Mouse (Mus musculus) liver, embryonic 12.5 days (tissue): ENCODE data around the gene Slc5a6. TPM values are rescaled to one million over a fixed set of nuclear protein-coding genes. Genes with fewer than 3 reads are reported as not detected.

ENCODE experiments used
- ATAC-seq: fragments of 200-750 bp; cut with Nextera tagmentation; 2 replicates; pipeline ENCODE4 v1.8.0; 2017; ENCODE audit warnings: moderate number of reproducible peaks, mild to moderate bottlenecking, moderate library complexity
- H3K27ac ChIP-seq: fragments of 300-500 bp; sonication (generic); 2 replicates; pipeline ENCODE4 v1.5.1; 2016; ENCODE audit warnings: mild to moderate bottlenecking
- H3K27me3 ChIP-seq: fragments of 300-500 bp; sonication (generic); replicated peaks from 2 replicates; pipeline ENCODE4 v1.6.1; 2016; ENCODE audit warnings: mild to moderate bottlenecking, moderate library complexity
- H3K36me3 ChIP-seq: fragments of 300-500 bp; sonication (generic); 2 replicates; pipeline ENCODE4 v1.6.1; 2016; ENCODE audit warnings: mild to moderate bottlenecking, moderate library complexity
- H3K4me1 ChIP-seq: fragments of 300-500 bp; sonication (generic); 2 replicates; pipeline ENCODE4 v1.6.1; 2016
- H3K4me2 ChIP-seq: fragments of 300-500 bp; sonication (generic); 2 replicates; pipeline ENCODE4 v1.6.1; 2016; ENCODE audit warnings: mild to moderate bottlenecking, moderate library complexity
- H3K4me3 ChIP-seq: fragments of 300-500 bp; sonication (generic); 2 replicates; pipeline ENCODE4 v1.5.1; 2016; ENCODE audit warnings: mild to moderate bottlenecking, moderate library complexity
- H3K9ac ChIP-seq: fragments of 300-500 bp; sonication (generic); 2 replicates; pipeline ENCODE4 v1.6.1; 2016; ENCODE audit warnings: mild to moderate bottlenecking, moderate library complexity
- H3K9me3 ChIP-seq: fragments of 300-500 bp; sonication (generic); replicated peaks from 2 replicates; pipeline ENCODE4 v1.6.1; 2016; ENCODE audit warnings: mild to moderate bottlenecking, moderate library complexity
- WGBS: fragments of 180-500 bp; shearing (Covaris S2); methylation state at CpG from one replicate; pipeline ENCODE4 v1.1.7; 2016; ENCODE audit not compliant: insufficient replicate concordance; 5-methylcytosine and 5-hydroxymethylcytosine counted together
- polyA plus RNA-seq: library from polyadenylated mRNA; unstranded; fragments of >200 nt; fragmentation: Nextera tagmentation; extraction: Ambion mirVana; gene quantifications from 2 replicates; pipeline ENCODE4 v1.2.1, GENCODE M21; 2016

Slc5a6 gene
- polyA plus RNA-seq, 1 experiment from 2014 or later, result 6.9 TPM

DNA sequence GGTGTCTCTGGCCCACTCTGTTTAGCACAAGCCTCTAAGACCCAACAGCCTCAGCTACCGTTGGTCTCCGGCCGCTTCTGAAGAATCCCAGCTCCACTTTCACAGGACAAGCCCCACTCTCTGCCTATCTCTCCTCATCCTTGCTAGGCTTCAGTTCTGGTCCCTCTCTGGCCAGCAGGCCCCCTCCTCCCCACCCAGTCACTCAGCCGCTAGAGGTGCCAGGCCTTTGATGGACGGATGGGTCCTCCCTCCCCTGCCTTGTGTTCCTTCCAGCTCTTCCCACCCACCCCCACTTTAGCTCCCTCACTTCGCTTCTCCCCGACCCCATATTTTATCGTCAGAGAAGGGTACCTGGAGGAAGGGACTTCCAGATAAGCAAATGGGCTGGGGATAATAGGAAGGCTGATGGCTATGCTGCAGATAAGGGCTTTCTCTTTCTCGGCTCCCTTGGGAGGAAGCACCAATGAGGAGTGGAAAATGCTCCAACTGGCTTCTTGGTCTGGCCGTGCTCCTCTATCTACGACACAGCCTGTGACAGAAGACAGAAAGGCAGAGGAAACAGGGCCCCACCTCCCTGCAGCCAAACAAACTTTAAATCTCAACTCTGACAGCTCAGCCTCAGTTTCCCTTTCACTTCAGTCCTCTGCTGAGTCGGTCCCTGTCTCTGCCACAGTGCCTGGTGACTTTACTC is 34.4 kb upstream of the Slc5a6 start:
- H3K4me1 ChIP-seq, result peaks cover 13% of the 10 kb centered on the region
- H3K4me2 ChIP-seq, result peak overlapping the region; percentile 46
- H3K27me3 ChIP-seq, result peaks cover 49% of the 10 kb centered on the region
- 6% methylated on average over 12 of the region's 12 CpGs for WGBS
- ATAC-seq, result no peak
- no peak overlapping the region for H3K4me3 ChIP-seq
- H3K9me3 ChIP-seq, result no peaks in the 10 kb centered on the region
- H3K9ac ChIP-seq, result no peak overlapping the region
- peaks cover 12% of the 10 kb centered on the region for H3K36me3 ChIP-seq
- no peak overlapping the region for H3K27ac ChIP-seq

DNA sequence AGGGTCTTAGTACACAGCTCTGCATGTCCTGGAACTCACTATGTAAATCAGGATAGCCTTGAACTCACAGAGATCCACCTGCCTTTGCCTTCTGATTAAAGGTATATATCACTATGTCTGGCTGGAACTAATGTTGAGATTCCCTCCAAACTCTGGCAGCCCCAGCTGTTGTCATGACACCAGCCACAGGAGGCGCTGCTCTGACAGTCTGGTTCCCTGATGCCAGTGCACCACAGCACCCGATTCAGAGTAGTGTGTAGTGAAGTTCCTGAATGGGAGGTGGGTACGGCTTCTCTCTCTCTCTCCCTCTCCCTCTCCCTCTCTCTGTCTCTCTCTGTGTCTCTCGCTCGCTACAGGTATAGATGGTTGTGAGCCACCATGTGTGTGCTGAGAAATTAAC is 33.6 kb upstream of the Slc5a6 start:
- 16% methylated on average over 5 of the region's 5 CpGs for WGBS
- H3K9ac ChIP-seq, result no peak overlapping the region
- peaks cover 42% of the 10 kb centered on the region for H3K27me3 ChIP-seq
- ATAC-seq, result peak; percentile 38; the same call in 1 of the 2 replicates
- H3K27ac ChIP-seq, result no peak overlapping the region
- H3K4me2 ChIP-seq, result peak overlapping the region; percentile 46
- H3K4me3 ChIP-seq, result no peak overlapping the region
- no peaks in the 10 kb centered on the region for H3K9me3 ChIP-seq
- H3K36me3 ChIP-seq, result peaks cover 19% of the 10 kb centered on the region
- H3K4me1 ChIP-seq, result peaks cover 13% of the 10 kb centered on the region

DNA sequence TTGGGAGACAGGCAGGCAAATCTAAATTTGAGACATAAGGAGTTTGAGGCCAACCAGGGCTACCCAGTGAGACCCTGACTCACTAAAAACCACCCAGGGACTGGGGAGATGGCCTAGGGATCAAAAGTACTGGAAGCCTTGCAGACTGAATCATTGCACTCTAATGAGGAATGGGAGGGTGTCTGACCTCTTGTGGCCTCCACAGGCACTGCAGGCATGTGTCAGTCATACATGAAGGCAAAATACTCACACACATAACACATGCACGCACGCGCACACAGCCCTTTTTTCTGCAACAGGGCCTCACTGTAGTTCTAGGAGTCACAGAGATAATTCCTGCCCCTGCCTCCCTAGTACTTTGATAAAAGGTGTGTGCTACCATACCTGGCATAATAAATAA is 32.7 kb upstream of the Slc5a6 start:
- Histone ChIP-seq H3K36me3 (peaks cover 29% of the 10 kb centered on the region), H3K4me3 (no peak overlapping the region), H3K27ac (no peak overlapping the region), H3K9me3 (no peaks in the 10 kb centered on the region), H3K27me3 (peaks cover 33% of the 10 kb centered on the region), H3K4me2 (no peak overlapping the region), H3K9ac (no peak overlapping the region), H3K4me1 (peaks cover 13% of the 10 kb centered on the region)
- WGBS, result 58% methylated on average over 3 of the region's 3 CpGs
- no peak for ATAC-seq

DNA sequence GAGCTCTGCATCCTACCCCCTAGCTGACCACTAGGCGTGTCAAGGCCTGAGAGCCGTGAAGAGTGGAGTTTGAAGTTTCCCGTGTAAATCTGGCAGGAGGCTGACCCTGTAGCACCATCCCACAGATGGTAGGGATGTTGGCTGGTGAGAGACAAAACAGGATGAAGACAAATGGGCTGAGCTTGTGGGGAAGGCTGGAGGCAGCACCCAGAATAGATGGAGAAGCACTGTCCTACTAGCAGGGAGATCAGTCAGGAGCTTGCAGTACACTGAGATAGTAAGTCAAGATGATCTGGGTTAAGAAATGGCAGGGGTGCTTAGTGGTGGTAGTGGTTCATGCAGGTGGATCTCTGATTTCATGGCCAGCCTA is 32.1 kb upstream of the Slc5a6 start:
- no peak overlapping the region for H3K9ac ChIP-seq
- H3K4me2 ChIP-seq, result no peak overlapping the region
- peaks cover 35% of the 10 kb centered on the region for H3K36me3 ChIP-seq
- no peaks in the 10 kb centered on the region for H3K9me3 ChIP-seq
- H3K4me3 ChIP-seq, result no peak overlapping the region
- WGBS, result 61% methylated on average over 3 of the region's 3 CpGs
- H3K27ac ChIP-seq, result no peak overlapping the region
- no peak for ATAC-seq
- H3K4me1 ChIP-seq, result peaks cover 13% of the 10 kb centered on the region
- peaks cover 27% of the 10 kb centered on the region for H3K27me3 ChIP-seq

DNA sequence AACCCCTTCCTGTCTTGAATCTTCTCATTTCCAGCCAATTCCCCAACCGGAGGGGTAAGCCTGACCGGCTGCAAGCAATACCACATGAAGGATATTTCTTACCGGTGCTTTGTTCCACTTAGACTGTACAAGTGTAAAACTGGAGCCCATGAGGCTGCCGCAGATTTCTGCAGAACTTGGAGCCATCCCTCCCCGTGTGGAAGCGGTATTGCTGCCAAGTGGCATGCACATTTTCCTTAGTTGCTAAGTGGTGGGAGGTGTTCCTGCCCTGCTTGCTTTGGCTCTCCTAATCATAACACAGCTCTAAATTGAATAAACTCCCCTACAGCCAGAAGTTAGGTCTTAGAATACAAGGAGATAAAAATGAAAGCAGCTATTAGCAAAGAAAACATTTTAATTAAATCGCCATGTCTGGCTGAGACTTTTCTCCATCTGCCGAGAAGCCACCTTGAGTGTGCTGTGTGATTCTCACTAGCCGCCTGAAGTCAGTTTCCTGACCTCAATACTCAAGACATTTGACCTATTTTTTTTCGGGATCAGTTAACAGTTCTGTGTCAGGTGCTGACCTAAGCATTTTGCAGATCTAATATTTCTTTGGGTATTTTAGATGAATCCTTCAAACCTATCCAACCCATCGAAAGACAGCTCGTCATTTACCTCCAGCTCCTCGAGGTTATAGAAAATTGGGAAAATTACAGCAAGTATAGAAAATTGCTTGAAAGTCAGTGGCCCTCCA is 31.5 kb upstream of the Slc5a6 start:
- WGBS, result 71% methylated on average over 13 of the region's 13 CpGs
- no peaks in the 10 kb centered on the region for H3K9me3 ChIP-seq
- peaks cover 22% of the 10 kb centered on the region for H3K27me3 ChIP-seq
- H3K4me3 ChIP-seq, result no peak overlapping the region
- ATAC-seq, result no peak
- peaks cover 41% of the 10 kb centered on the region for H3K36me3 ChIP-seq
- H3K27ac ChIP-seq, result no peak overlapping the region
- H3K9ac ChIP-seq, result no peak overlapping the region
- H3K4me2 ChIP-seq, result no peak overlapping the region
- H3K4me1 ChIP-seq, result peaks cover 13% of the 10 kb centered on the region

DNA sequence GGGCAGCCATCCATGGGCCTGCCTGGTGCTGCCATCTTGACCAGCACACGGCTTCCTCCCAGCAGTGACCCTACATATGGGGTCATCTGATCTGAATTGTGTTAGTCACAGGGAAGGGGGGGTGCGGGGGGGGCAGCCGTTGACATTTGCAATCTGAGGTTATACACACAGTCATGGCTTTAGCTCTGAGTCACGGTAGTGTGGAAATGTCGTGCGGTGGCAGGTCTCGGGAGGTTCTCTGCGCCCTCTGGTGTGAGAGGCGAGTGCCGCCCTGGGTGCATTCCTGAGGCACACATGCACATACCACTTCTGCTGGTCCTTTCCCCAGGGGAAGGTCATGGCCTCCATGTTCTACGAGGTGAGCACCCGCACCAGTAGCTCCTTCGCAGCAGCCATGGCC is 27.6 kb upstream of the Slc5a6 start:
- no peaks in the 10 kb centered on the region for H3K27me3 ChIP-seq
- H3K4me1 ChIP-seq, result no peaks in the 10 kb centered on the region
- no peak overlapping the region for H3K4me2 ChIP-seq
- H3K9ac ChIP-seq, result no peak overlapping the region
- ATAC-seq, result no peak
- H3K36me3 ChIP-seq, result peaks cover 79% of the 10 kb centered on the region
- no peaks in the 10 kb centered on the region for H3K9me3 ChIP-seq
- no peak overlapping the region for H3K27ac ChIP-seq
- WGBS, result 80% methylated on average over 13 of the region's 13 CpGs
- H3K4me3 ChIP-seq, result no peak overlapping the region

DNA sequence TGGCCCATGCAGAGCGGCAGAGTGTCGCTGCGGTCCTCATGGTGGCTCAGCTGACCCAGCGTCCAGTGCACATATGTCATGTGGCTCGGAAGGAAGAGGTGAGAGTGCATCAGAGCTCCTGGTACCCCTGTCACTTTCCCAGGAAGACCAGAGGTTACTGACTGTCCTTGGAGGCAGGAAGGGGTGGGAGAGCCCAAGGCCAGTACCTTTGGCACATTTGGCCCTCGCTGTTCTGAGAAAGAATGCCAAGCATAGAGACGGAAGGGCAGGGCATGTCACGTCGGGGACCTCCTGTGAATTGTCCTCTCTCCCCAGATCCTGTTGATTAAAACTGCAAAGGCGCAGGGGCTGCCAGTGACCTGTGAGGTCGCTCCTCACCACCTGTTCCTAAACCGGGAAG is 24.5 kb upstream of the Slc5a6 start:
- ATAC-seq, result no peak
- 85% methylated on average over 12 of the region's 12 CpGs for WGBS
- no peak overlapping the region for H3K27ac ChIP-seq
- peaks cover 100% of the 10 kb centered on the region for H3K36me3 ChIP-seq
- no peak overlapping the region for H3K4me3 ChIP-seq
- H3K4me1 ChIP-seq, result no peaks in the 10 kb centered on the region
- H3K4me2 ChIP-seq, result no peak overlapping the region
- H3K9me3 ChIP-seq, result no peaks in the 10 kb centered on the region
- no peaks in the 10 kb centered on the region for H3K27me3 ChIP-seq
- no peak overlapping the region for H3K9ac ChIP-seq

DNA sequence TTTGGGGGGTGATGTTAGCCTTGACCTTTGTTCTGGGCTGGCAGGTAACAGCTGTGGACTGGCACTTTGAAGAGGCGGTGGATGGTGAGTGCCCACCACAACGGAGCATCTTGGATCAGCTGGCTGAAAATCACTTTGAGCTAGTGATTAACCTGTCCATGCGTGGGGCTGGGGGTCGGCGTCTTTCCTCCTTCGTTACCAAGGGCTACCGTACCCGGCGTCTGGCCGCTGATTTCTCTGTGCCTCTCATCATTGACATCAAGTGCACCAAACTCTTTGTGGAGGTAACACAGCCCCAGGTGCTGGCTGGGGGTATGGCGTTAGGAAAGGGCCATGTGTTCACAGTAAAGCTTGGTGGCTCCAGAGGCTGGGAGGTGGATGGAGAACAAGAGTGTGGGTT is 23.1 kb upstream of the Slc5a6 start:
- Histone ChIP-seq H3K36me3 (peaks cover 100% of the 10 kb centered on the region), H3K4me3 (no peak overlapping the region), H3K4me1 (no peaks in the 10 kb centered on the region), H3K9ac (no peak overlapping the region), H3K27ac (no peak overlapping the region), H3K27me3 (no peaks in the 10 kb centered on the region), H3K9me3 (no peaks in the 10 kb centered on the region), H3K4me2 (no peak overlapping the region)
- 80% methylated on average over 11 of the region's 11 CpGs for WGBS
- ATAC-seq, result no peak

DNA sequence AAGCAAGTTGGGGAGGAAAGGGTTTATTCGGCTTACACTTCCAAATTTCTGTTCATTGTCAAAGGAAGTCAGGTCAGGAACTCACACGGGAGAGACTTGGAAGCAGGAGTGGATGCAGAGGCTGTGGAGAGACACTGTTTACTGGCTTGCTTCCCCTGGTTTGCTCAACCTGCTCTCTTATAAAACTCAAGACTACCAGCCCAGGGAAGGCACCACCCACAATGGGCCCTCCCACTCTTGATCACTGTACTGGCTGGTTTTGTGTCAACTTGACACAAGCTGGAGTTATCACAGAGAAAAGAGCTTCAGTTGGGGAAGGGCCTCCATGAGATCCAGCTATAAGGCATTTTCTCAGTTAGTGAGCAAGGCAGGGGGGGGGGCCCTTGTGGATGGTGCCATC is 22.3 kb upstream of the Slc5a6 start:
- Histone ChIP-seq H3K4me3 (no peak overlapping the region), H3K4me2 (no peak overlapping the region), H3K9ac (no peak overlapping the region), H3K36me3 (peaks cover 100% of the 10 kb centered on the region), H3K27ac (no peak overlapping the region), H3K9me3 (no peaks in the 10 kb centered on the region), H3K27me3 (no peaks in the 10 kb centered on the region), H3K4me1 (no peaks in the 10 kb centered on the region)
- no peak for ATAC-seq
- WGBS, result 68% methylated on average over 2 of the region's 2 CpGs

DNA sequence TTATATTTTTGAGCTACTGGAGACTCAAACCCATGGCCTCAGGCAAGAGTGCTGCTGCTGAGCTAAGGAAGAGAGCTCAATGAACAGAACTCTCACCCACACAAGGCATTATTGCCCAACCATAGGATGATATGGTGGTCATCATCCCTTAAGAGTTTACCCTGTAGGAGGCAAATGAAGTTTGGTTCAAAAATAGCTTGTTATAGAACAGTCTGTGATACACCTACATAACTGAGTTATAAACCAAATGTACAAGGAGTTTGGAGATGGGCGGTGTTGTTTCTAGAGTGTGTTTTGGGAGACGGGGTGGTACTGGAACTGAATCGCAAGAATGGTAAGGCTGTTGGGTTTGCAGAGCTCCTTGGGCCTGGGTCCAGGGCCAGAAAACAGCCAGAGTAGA is 21.1 kb upstream of the Slc5a6 start:
- ATAC-seq, result no peak

DNA sequence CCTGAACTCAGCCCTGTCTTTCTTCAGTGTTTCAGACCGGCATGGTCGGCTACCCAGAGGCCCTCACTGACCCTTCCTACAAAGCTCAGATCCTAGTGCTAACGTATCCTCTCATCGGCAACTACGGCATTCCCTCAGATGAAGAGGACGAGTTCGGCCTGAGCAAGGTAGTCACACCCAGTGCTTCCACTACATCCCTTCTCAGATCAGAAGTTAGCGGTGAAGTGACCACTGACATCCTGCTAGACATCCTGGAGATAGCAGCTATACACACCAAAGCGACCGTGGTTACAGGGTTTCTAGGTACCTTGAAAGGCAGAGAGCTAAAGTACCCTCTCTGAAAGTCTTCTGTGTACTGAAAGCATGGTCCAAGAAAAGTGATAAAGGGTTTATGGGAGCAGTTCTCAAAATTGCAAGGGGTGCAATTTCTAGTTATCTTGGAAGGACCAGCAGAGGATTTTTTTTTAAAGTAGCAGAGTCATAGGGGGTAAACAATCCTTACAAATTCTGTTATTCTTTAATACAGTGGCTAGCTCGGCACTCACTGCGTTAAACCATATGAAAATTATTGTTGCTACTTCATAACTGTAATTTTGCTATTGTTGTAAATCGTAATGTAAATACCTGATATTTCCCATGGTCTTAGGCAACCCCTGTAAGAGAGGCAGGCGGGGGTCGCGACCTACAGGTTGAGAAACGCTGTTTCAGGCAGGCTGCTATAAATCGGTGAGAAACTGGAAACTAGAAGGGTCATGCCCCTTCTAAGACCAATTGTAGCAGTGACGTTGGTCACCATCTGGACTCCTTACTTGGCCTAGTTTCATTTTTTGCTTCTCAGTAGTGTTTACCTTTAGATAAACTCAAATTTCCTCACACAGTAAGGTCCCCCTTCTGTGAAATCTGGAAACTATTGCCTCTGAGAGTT is 6.8 kb upstream of the Slc5a6 start:
- H3K27ac ChIP-seq, result peak overlapping the region; percentile 78
- peak overlapping the region; percentile 77 for H3K4me3 ChIP-seq
- H3K4me1 ChIP-seq, result peaks cover 36% of the 10 kb centered on the region
- H3K27me3 ChIP-seq, result no peaks in the 10 kb centered on the region
- H3K9ac ChIP-seq, result peak overlapping the region; percentile 88
- H3K36me3 ChIP-seq, result peaks cover 47% of the 10 kb centered on the region
- ATAC-seq, result no peak; the same call in 1 of the 2 replicates
- WGBS, result 16% methylated on average over 19 of the region's 19 CpGs
- no peaks in the 10 kb centered on the region for H3K9me3 ChIP-seq
- peak overlapping the region; percentile 100 for H3K4me2 ChIP-seq

More for the DNA sequence above, 21.1 kb upstream of the Slc5a6 start:
- no peak overlapping the region for H3K9ac ChIP-seq
- no peaks in the 10 kb centered on the region for H3K4me1 ChIP-seq
- H3K27ac ChIP-seq, result no peak overlapping the region
- H3K4me3 ChIP-seq, result no peak overlapping the region
- H3K27me3 ChIP-seq, result no peaks in the 10 kb centered on the region
- peaks cover 98% of the 10 kb centered on the region for H3K36me3 ChIP-seq
- no peak overlapping the region for H3K4me2 ChIP-seq
- 82% methylated on average over 3 of the region's 3 CpGs for WGBS
- no peaks in the 10 kb centered on the region for H3K9me3 ChIP-seq
